Mouse (Mus musculus) spleen, postnatal 10 days (tissue): ENCODE results near the gene Dqx1.

Source experiments
- DNase-seq, 2 experiments: peaks; one replicate each; pipeline ENCODE4 v3.0.0; 2021 to 2022; ENCODE audit warnings: low spot score in 2 of 2

Gene Dqx1

DNA sequence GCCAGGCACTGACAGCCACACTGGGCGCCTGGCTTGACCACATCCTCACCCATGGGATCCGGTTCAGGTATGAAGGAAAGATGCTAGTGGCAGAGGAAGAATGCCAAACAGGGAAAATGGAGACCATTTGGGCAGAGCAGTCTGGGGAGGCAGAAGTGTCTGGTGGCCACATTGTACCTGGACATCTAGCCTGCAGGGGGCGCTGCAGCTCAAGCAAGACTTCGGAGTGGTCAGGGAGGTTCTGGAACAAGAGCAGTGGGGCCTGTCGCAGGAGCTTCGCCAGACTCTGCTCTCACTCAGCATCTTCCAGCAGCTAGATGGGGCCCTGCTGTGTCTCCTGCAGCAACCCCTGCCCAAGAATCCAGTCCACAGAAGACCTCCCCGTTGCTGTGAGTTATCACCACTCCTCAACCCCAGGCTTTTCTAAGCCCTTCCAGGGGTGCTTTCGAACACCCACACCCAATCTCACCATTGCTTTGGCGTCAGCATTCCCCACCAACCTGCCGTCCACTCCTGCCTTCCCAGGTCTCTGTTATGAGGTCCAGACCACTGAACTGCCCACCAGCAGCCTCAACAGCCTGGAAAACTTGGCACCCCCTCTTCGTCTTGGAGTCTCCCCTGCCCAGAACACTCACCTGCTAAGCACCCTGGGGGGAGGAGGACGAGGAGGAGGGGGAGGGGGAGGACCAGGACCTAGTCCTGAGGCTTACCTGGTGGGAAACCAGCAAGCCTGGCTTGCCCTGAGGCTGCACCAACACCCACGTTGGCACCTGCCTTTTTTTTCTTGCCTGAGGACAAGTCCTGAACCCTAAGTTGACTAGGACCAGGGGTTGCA lies 50.1 kb downstream of the Dqx1 start:
- peak; percentile 88 to 94 for DNase-seq

DNA sequence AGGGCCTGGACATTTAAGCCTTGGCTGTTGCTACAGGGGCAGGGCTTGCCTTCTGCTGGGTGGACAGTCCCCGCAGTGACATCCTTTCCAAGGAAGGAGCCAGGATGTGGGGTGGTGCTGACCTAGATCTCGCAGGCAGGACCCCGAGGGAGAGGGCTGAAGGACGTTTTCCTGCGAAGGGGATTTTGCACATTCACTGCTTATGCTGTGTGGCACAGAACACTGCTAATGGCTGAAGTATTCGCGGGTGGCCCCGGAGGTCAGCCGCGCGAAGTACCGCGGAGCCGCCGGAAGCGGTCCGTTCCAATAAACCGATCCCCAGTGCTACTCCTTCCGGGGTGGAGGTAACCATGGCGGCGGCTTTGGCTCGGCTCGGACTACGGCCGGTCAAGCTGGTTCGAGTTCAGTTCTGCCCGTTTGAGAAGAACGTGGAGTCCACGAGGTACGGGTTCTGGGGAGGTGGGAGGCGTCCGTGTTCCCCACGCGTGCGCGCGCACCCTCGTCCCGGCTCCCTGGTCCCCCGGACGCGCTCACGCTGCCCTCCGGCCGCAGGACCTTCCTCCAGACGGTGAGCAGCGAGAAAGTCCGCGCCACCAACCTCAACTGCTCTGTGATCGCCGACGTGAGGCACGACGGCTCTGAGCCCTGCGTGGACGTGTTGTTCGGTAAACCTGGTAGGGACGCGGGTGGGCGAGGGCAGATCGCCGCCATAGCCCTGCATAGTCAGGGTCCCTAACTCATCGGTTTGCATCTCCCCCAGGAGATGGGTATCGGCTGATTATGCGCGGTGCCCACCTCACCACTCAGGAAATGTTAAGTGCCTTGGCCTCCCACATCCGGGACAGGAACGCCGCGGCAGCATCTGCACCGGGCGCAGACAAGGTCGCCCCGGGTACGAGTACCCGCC lies 51.4 kb downstream of the Dqx1 start, which contains the start of gene Mrpl53:
Gene Mrpl53, plus strand, starts transcription at position 279 of the 907 bp plus-strand sequence.
- DNase-seq = peak; percentile 84 to 85

DNA sequence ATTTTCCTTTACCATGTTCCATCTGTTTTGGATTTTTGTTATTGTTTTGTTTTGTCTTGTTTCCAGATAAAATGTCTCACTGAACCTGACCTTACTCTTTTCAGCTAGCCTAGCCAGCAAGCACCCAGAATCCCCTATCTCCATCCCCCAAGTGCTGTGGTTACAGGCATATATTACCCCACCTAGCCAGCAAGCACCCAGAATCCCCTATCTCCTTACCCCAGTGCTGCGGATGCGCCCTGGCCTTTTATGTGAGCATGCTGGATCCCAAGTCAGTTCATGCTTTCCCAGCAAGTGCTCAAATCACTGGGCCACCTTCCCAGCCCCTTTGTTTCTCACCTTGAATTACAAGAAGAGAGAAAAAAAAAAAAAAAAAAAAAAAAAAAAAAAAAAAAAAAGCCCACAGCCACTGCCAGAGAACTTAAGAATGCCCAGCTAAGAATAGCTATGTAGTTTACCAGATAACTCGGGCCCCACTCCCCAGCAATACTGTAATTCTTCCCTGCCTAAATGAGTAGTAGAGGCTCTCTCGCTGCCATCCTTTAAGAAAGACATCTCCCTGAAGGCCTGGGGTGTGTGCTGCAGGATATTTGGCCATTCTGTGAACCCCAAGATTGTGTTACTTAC lies 54.0 kb downstream of the Dqx1 start:
- peak in 1 of 2 experiments; percentile 50 for DNase-seq

DNA sequence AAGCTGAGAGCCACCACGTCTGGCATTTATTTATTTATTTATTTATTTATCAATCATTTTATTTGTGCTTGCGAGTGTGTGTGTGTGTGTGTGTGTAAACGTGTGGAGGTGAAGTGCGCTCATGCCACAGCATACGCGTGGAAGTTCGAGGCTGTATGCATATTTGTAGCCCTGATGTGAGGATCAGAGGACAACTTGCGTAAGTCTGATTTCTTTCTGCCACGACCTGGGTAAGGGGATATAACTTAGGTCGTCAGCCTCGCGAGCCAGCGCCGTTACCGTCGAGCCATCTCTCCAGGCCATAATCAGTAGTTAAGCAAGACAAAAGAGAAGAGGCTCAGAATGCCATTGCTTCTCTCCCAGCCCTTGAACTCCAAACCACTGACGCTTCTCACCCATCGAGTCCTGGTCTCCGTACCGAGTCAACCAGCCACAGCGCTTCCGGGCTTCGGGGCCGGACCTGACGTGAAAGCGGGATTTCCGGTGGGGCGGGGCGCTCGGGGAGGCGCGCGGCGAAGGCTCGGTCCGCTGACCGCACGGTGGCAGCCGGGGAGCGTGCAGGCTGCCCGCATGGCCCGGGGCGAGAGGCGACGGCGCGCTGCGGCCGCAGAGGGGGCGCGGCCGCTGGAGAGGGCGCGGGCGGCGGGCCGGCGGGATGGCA lies 57.5 kb downstream of the Dqx1 start, which contains the start of gene Mogs:
Gene Mogs, plus strand, starts transcription at position 486 of the 661 bp plus-strand sequence.
- peak; percentile 92 to 96 for DNase-seq

DNA sequence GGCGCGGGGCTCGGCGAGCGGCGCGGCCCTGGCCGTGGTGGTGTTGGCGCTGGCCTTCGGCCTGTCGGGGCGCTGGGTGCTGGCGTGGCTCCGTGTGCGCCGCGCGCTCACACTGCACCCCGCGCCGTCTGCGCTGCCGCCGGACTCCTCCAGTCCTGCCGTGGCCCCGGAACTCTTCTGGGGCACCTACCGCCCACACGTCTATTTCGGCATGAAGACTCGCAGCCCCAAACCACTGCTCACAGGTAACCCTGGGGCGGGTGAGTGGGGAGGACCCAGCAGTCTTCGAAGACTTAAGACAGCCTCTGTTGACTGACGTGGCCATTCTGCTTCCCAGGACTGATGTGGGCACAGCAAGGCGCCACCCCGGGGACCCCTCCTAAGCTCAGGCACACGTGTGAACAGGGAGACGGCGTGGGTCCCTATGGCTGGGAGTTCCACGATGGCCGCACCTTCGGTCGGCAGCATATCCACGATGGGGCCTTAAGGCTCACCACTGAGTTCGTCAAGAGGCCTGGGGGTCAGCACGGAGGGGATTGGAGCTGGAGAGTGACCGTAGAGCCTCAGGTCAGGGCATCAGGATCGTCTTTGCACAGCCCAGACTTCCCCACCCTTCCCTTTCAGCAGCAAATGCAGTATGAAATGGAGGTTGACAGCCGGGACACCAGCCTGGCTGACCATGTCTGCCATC lies 58.2 kb downstream of the Dqx1 start:
- no peak for DNase-seq

DNA sequence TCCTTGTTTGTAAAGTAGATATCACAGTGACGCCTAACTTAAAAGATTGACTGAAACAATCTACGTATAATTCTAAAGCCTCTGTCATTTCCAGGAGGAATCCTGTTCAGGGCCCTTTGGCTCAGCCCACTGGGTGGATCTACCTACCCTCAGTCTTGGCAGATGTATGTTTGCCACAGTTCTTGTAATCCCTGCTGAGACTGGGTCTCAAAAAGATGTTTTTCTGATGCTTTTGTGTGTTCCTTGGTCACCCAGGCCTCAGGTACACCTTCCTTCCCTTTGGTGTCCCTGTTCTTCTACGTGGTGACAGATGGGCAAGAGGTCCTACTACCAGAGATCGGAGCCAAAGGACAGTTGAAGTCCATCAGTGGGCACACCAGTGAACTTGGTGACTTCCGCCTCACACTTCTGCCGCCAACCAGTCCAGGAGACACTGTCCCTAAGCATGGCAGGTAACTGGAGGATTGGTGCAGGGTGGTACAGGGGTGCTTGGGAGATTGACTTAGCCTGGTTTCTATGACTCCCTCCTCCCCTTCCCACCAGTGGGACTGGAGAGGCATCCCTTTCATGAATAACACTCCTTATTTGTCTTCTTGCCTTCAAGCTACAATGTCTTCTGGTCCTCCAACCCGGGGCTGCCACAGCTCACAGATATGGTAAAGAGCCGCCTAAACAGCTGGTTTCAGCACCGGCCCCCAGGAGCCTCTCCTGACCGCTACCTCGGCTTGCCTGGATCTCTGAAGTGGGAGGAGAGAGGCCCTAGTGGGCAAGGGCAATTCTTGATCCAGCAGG lies 58.9 kb downstream of the Dqx1 start:
- no peak for DNase-seq
